Mouse (Mus musculus) thymus, adult 2 months (tissue): Measurements from ENCODE around the gene A4galt.

Experiments
- CTCF ChIP-seq: fragments of 200-500 bp; IDR thresholded peaks from 2 replicates; pipeline ENCODE4 v1.5.1; 2012; ENCODE audit warnings: mild to moderate bottlenecking, control low read depth, low read length, moderate library complexity, borderline replicate concordance; ENCODE audit not compliant: control insufficient read depth, poor library complexity, insufficient read depth; ENCODE audit errors: extremely low read depth
- POLR2A ChIP-seq: fragments of 200-500 bp; IDR thresholded peaks from 2 replicates; pipeline ENCODE4 v1.6.1; 2012; ENCODE audit warnings: mild to moderate bottlenecking, low read length, control low read depth, moderate library complexity; ENCODE audit not compliant: control insufficient read depth, poor library complexity, insufficient read depth; ENCODE audit errors: extremely low read depth

DNA sequence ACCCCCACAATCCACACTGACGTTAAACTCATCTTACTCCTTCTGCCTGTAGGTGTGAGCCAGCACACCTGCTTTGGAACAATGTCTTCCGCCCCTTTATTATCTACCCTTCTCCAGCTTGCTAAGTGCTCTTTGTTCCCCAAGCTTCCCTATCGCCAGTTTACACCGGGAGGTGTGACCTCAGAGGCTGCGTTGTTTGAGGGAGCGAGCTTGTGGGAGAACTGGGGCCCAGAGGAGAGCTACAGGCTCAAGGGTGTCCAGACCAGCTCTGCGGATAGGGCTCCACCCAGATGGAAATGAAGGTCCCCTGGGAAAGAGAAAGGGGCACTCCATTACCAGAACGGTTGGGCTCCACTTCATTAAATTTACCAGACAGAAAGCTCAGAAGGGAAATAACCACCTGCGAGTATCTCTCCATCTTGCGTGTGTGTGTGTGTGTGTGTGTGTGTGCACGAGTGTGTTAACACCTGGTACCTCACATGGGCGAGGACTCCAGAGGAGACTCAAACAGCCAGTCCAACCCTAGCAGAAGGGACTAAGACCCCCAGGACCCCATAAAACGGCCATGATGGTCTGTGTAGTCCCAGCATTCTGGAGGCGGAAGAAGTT, 3.2 kb downstream of the A4galt start:
- no peak for TF ChIP-seq CTCF
- TF ChIP-seq POLR2A = no peak
